Mouse (Mus musculus) midbrain, embryonic 12.5 days (tissue): ENCODE data around the gene Pik3ip1. TPM values are rescaled to one million over a fixed set of nuclear protein-coding genes. Genes with fewer than 3 reads are reported as not detected.

ENCODE experiments used
- ATAC-seq: fragments of 200-750 bp; cut with Nextera tagmentation; 2 replicates; pipeline ENCODE4 v1.8.0; 2017; ENCODE audit warnings: low read depth, moderate TSS enrichment, moderate library complexity; ENCODE audit not compliant: low FRiP score
- H3K27ac ChIP-seq: fragments of 300-500 bp; sonication (generic); replicated peaks from 2 replicates; pipeline ENCODE4 v1.5.1; 2016; ENCODE audit warnings: mild to moderate bottlenecking
- H3K27me3 ChIP-seq: fragments of 300-500 bp; sonication (generic); 2 replicates; pipeline ENCODE4 v1.6.1; 2016; ENCODE audit warnings: mild to moderate bottlenecking
- H3K36me3 ChIP-seq: fragments of 300-500 bp; sonication (generic); 2 replicates; pipeline ENCODE4 v1.6.1; 2016
- H3K4me1 ChIP-seq: fragments of 300-500 bp; sonication (generic); 2 replicates; pipeline ENCODE4 v1.6.1; 2016
- H3K4me2 ChIP-seq: fragments of 300-500 bp; sonication (generic); replicated peaks from 2 replicates; pipeline ENCODE4 v1.6.1; 2016; ENCODE audit warnings: mild to moderate bottlenecking, moderate library complexity
- H3K4me3 ChIP-seq: fragments of 300-500 bp; sonication (generic); 2 replicates; pipeline ENCODE4 v1.5.1; 2016; ENCODE audit warnings: mild to moderate bottlenecking
- H3K9ac ChIP-seq: fragments of 300-500 bp; sonication (generic); replicated peaks from 2 replicates; pipeline ENCODE4 v1.6.1; 2016; ENCODE audit warnings: mild to moderate bottlenecking, moderate library complexity
- H3K9me3 ChIP-seq: fragments of 300-500 bp; sonication (generic); 2 replicates; pipeline ENCODE4 v1.6.1; 2016; ENCODE audit warnings: mild to moderate bottlenecking
- WGBS: fragments of 180-500 bp; shearing (Covaris S2); methylation state at CpG from one replicate; pipeline ENCODE4 v1.1.7; 2016; 5-methylcytosine and 5-hydroxymethylcytosine counted together
- polyA plus RNA-seq: library from polyadenylated mRNA; unstranded; fragments of >200 nt; fragmentation: Nextera tagmentation; extraction: Ambion mirVana; gene quantifications from 2 replicates; pipeline ENCODE4 v1.2.1, GENCODE M21; 2016

Pik3ip1 gene
- polyA plus RNA-seq, 1 experiment from 2014 or later = 17.3 TPM

GRCm38 (mm10) chr11:3291311-3292061, 38.7 kb upstream of the Pik3ip1 start:
- Histone ChIP-seq H3K4me1 (peaks cover 49% of the 10 kb centered on the region), H3K36me3 (peaks cover 34% of the 10 kb centered on the region), H3K4me3 (peak overlapping the region; percentile 74), H3K9ac (peak overlapping the region; percentile 97), H3K9me3 (no peaks in the 10 kb centered on the region), H3K27ac (peak overlapping the region; percentile 100), H3K4me2 (peak overlapping the region; percentile 99), H3K27me3 (peaks cover 5% of the 10 kb centered on the region; the same call in 1 of the 2 replicates)
- ATAC-seq = no peak
- under 1% methylated on average over 26 of the region's 26 CpGs for WGBS

- peaks cover 5% of the 10 kb centered on the region; the same call in 1 of the 2 replicates for H3K27me3 ChIP-seq
- peak; percentile 5 for ATAC-seq
- peak overlapping the region; percentile 99 for H3K4me2 ChIP-seq
- peaks cover 53% of the 10 kb centered on the region for H3K4me1 ChIP-seq
- H3K9ac ChIP-seq = peak overlapping the region; percentile 97
- 2% methylated on average over 8 of the region's 8 CpGs for WGBS
- peak overlapping the region; percentile 100 for H3K27ac ChIP-seq
- peak overlapping the region; percentile 74 for H3K4me3 ChIP-seq
- peaks cover 39% of the 10 kb centered on the region for H3K36me3 ChIP-seq
- no peaks in the 10 kb centered on the region for H3K9me3 ChIP-seq
Measured at GRCm38 (mm10) chr11:3292062-3292421, 38.2 kb upstream of the Pik3ip1 start.

GRCm38 (mm10) chr11:3292711-3293249, 37.4 kb upstream of the Pik3ip1 start:
- Histone ChIP-seq H3K4me2 (peak overlapping the region; percentile 99), H3K4me1 (peaks cover 49% of the 10 kb centered on the region), H3K27ac (peak overlapping the region; percentile 100), H3K4me3 (peak overlapping the region; percentile 74), H3K9me3 (no peaks in the 10 kb centered on the region), H3K27me3 (no peaks in the 10 kb centered on the region), H3K36me3 (peaks cover 47% of the 10 kb centered on the region), H3K9ac (peak overlapping the region; percentile 97)
- WGBS = under 1% methylated on average over 8 of the region's 8 CpGs
- peak; percentile 67 for ATAC-seq

GRCm38 (mm10) chr11:3293361-3293760, 36.8 kb upstream of the Pik3ip1 start:
- WGBS = 14% methylated on average over 4 of the region's 4 CpGs
- Histone ChIP-seq H3K36me3 (peaks cover 53% of the 10 kb centered on the region), H3K27me3 (no peaks in the 10 kb centered on the region), H3K4me2 (peak overlapping the region; percentile 99), H3K9ac (peak overlapping the region; percentile 97), H3K9me3 (no peaks in the 10 kb centered on the region), H3K4me3 (peak overlapping the region; percentile 74), H3K4me1 (peaks cover 44% of the 10 kb centered on the region), H3K27ac (peak overlapping the region; percentile 100)
- no peak for ATAC-seq

GRCm38 (mm10) chr11:3294641-3295040, 35.6 kb upstream of the Pik3ip1 start:
- no peak for ATAC-seq
- WGBS = 93% methylated on average over 2 of the region's 2 CpGs
- Histone ChIP-seq H3K4me1 (peaks cover 49% of the 10 kb centered on the region), H3K27ac (peak overlapping the region; percentile 100; the same call in 1 of the 2 replicates), H3K4me3 (peak overlapping the region; percentile 74), H3K27me3 (no peaks in the 10 kb centered on the region), H3K9ac (peak overlapping the region; percentile 97), H3K4me2 (peak overlapping the region; percentile 99), H3K36me3 (peaks cover 65% of the 10 kb centered on the region), H3K9me3 (no peaks in the 10 kb centered on the region)

GRCm38 (mm10) chr11:3296056-3296455, 34.1 kb upstream of the Pik3ip1 start:
- Histone ChIP-seq H3K4me3 (peak overlapping the region; percentile 18), H3K27ac (no peak overlapping the region), H3K4me1 (peaks cover 49% of the 10 kb centered on the region)

GRCm38 (mm10) chr11:3297871-3298812, 32.1 kb upstream of the Pik3ip1 start:
- H3K27me3 ChIP-seq = no peaks in the 10 kb centered on the region
- no peaks in the 10 kb centered on the region for H3K9me3 ChIP-seq
- 92% methylated on average over 10 of the region's 10 CpGs for WGBS
- no peak overlapping the region for H3K4me3 ChIP-seq
- H3K27ac ChIP-seq = no peak overlapping the region
- H3K4me2 ChIP-seq = no peak overlapping the region
- no peak overlapping the region for H3K9ac ChIP-seq
- H3K4me1 ChIP-seq = peaks cover 47% of the 10 kb centered on the region
- H3K36me3 ChIP-seq = peaks cover 100% of the 10 kb centered on the region
- ATAC-seq = no peak

More at GRCm38 (mm10) chr11:3296056-3296455, 34.1 kb upstream of the Pik3ip1 start:
- Histone ChIP-seq H3K9ac (peak overlapping the region; percentile 39; the same call in 1 of the 2 replicates), H3K27me3 (no peaks in the 10 kb centered on the region), H3K9me3 (no peaks in the 10 kb centered on the region), H3K36me3 (peaks cover 79% of the 10 kb centered on the region), H3K4me2 (peak overlapping the region; percentile 99)
- no peak for ATAC-seq
- WGBS = 72% methylated on average over 5 of the region's 5 CpGs

GRCm38 (mm10) chr11:3298813-3299185, 31.4 kb upstream of the Pik3ip1 start:
- peaks cover 40% of the 10 kb centered on the region for H3K4me1 ChIP-seq
- no peaks in the 10 kb centered on the region for H3K9me3 ChIP-seq
- 95% methylated on average over 14 of the region's 14 CpGs for WGBS
- no peak overlapping the region for H3K4me3 ChIP-seq
- no peak for ATAC-seq
- peaks cover 99% of the 10 kb centered on the region for H3K36me3 ChIP-seq
- H3K27ac ChIP-seq = no peak overlapping the region
- H3K9ac ChIP-seq = no peak overlapping the region
- no peak overlapping the region for H3K4me2 ChIP-seq
- H3K27me3 ChIP-seq = no peaks in the 10 kb centered on the region

- 95% methylated on average over 5 of the region's 5 CpGs for WGBS
- peaks cover 98% of the 10 kb centered on the region for H3K36me3 ChIP-seq
Measured at GRCm38 (mm10) chr11:3301075-3301474, 29.1 kb upstream of the Pik3ip1 start.

GRCm38 (mm10) chr11:3302385-3302784, 27.8 kb upstream of the Pik3ip1 start:
- WGBS = 99% methylated on average over 4 of the region's 4 CpGs
- H3K36me3 ChIP-seq = peaks cover 98% of the 10 kb centered on the region
- H3K4me2 ChIP-seq = no peak overlapping the region
- no peaks in the 10 kb centered on the region for H3K27me3 ChIP-seq
- no peak overlapping the region for H3K27ac ChIP-seq
- no peaks in the 10 kb centered on the region for H3K9me3 ChIP-seq
- H3K9ac ChIP-seq = no peak overlapping the region
- 0 out of 2 replicates have a peak, but pooled peaks cover 5% of the 10 kb centered on the region for H3K4me1 ChIP-seq
- no peak overlapping the region for H3K4me3 ChIP-seq
- ATAC-seq = no peak

More at GRCm38 (mm10) chr11:3301075-3301474, 29.1 kb upstream of the Pik3ip1 start:
- ATAC-seq = no peak
- Histone ChIP-seq H3K4me2 (no peak overlapping the region), H3K4me1 (peaks cover 17% of the 10 kb centered on the region), H3K4me3 (no peak overlapping the region), H3K9ac (no peak overlapping the region), H3K27me3 (no peaks in the 10 kb centered on the region), H3K9me3 (no peaks in the 10 kb centered on the region), H3K27ac (no peak overlapping the region)

- 0 out of 2 replicates have a peak, but pooled peaks cover 5% of the 10 kb centered on the region for H3K4me1 ChIP-seq
- no peaks in the 10 kb centered on the region for H3K9me3 ChIP-seq
- peaks cover 98% of the 10 kb centered on the region for H3K36me3 ChIP-seq
- no peak for ATAC-seq
- H3K4me2 ChIP-seq = no peak overlapping the region
- no peaks in the 10 kb centered on the region for H3K27me3 ChIP-seq
- H3K4me3 ChIP-seq = no peak overlapping the region
- WGBS = 90% methylated on average over 4 of the region's 4 CpGs
- no peak overlapping the region for H3K9ac ChIP-seq
- H3K27ac ChIP-seq = no peak overlapping the region
Measured at GRCm38 (mm10) chr11:3302792-3303191, 27.4 kb upstream of the Pik3ip1 start.
